Mouse (Mus musculus): ENCODE data around the gene Gpr3.

The Gpr3 gene

GRCm38 (mm10) chr4:133211751-133212561, at the start of gene Gpr3, which contains the start of gene Cd164l2:
Gpr3 (minus strand) TSS chr4:133212536.
Cd164l2 (plus strand) TSS chr4:133212131.
- DNase-seq (ENCODE audit: low spot score), result no peak

GRCm38 (mm10) chr4:133261641-133262374, 49.5 kb upstream of the Gpr3 start:
- DNase-seq (ENCODE audit: low spot score), result no peak

- DNase-seq (ENCODE audit: low spot score), result peak; percentile 56
Observed at GRCm38 (mm10) chr4:133257798-133258408, 45.6 kb upstream of the Gpr3 start.

- DNase-seq (ENCODE audit: low spot score), result no peak
Observed at GRCm38 (mm10) chr4:133257230-133257629, 44.9 kb upstream of the Gpr3 start.

GRCm38 (mm10) chr4:133256820-133257219, 44.5 kb upstream of the Gpr3 start:
- no peak for DNase-seq (ENCODE audit: low spot score)

- DNase-seq (ENCODE audit: low spot score), result no peak
Observed at GRCm38 (mm10) chr4:133255392-133255791, 43.1 kb upstream of the Gpr3 start.

- no peak for DNase-seq (ENCODE audit: low spot score)
Observed at GRCm38 (mm10) chr4:133253412-133253811, 41.1 kb upstream of the Gpr3 start.

- DNase-seq (ENCODE audit: low spot score), result no peak
Observed at GRCm38 (mm10) chr4:133252089-133252488, 39.8 kb upstream of the Gpr3 start.

- DNase-seq (ENCODE audit: low spot score), result peak; percentile 58
Observed at GRCm38 (mm10) chr4:133251214-133251613, 38.9 kb upstream of the Gpr3 start.

- peak; percentile 93 for DNase-seq (ENCODE audit: low spot score)
Observed at GRCm38 (mm10) chr4:133250609-133251008, 38.3 kb upstream of the Gpr3 start.

GRCm38 (mm10) chr4:133247806-133248449, 35.6 kb upstream of the Gpr3 start:
- no peak for DNase-seq (ENCODE audit: low spot score)

- DNase-seq (ENCODE audit: low spot score), result no peak
Observed at GRCm38 (mm10) chr4:133247072-133247471, 34.7 kb upstream of the Gpr3 start.

GRCm38 (mm10) chr4:133244289-133244688, 32.0 kb upstream of the Gpr3 start:
- no peak for DNase-seq (ENCODE audit: low spot score)

GRCm38 (mm10) chr4:133243538-133243937, 31.2 kb upstream of the Gpr3 start:
- DNase-seq (ENCODE audit: low spot score), result no peak

GRCm38 (mm10) chr4:133242710-133243109, 30.4 kb upstream of the Gpr3 start:
- DNase-seq (ENCODE audit: low spot score), result no peak

GRCm38 (mm10) chr4:133241910-133242309, 29.6 kb upstream of the Gpr3 start:
- no peak for DNase-seq (ENCODE audit: low spot score)

- peak; percentile 88 for DNase-seq (ENCODE audit: low spot score)
Observed at GRCm38 (mm10) chr4:133240934-133241908, 28.9 kb upstream of the Gpr3 start.

- peak; percentile 74 for DNase-seq (ENCODE audit: low spot score)
Observed at GRCm38 (mm10) chr4:133240490-133240921, 28.2 kb upstream of the Gpr3 start, which contains the start of gene Map3k6. Map3k6 (plus strand) TSS chr4:133240818.

- DNase-seq (ENCODE audit: low spot score), result no peak
Observed at GRCm38 (mm10) chr4:133237911-133238310, 25.6 kb upstream of the Gpr3 start.

GRCm38 (mm10) chr4:133235415-133235814, 23.1 kb upstream of the Gpr3 start:
- DNase-seq (ENCODE audit: low spot score), result no peak

GRCm38 (mm10) chr4:133234771-133235170, 22.4 kb upstream of the Gpr3 start:
- DNase-seq (ENCODE audit: low spot score), result no peak

All from urinary bladder, postnatal 25 days (tissue).